Mouse (Mus musculus): ENCODE measurements around the gene Ncoa7. TPM values are rescaled to one million over a fixed set of nuclear protein-coding genes. Genes with fewer than 3 reads are reported as not detected.
"Not testable (repeated sequence)": the region's sequence is repeated elsewhere in the genome, so short reads cannot be mapped to it uniquely, and the experiment has no call there.

Ncoa7 gene
- polyA plus RNA-seq, 1 experiment = 2.7 TPM

DNA sequence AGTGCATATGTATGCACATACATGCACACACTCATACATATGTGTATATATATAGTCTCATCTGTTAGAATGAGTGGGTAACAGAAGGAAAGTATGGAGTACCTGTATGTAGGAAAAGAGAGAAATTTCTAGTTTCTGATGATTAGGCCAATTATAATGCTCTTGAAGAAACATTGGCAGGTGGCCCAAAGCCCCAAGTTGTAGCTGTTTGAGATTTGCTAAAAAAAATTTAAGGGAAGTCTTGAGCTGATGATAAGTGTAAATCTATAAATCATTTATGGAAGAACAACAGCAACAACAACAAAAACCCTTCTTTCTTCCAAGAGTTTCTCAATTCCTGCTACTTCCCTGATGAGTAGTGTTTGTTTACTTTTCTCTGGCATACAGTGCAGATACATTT is 173.1 kb downstream of the Ncoa7 start:
- TF ChIP-seq SRF (IDR thresholded peaks at IDR 0.05; ENCODE audit: control insufficient read depth, insufficient read length, low read depth) (no peak), POLR2AphosphoS2 (IDR thresholded peaks at IDR 0.05; ENCODE audit: insufficient read length, low read depth) (no peak), E2F4 (IDR thresholded peaks at IDR 0.05; ENCODE audit: insufficient read depth) (no peak), MAX (IDR thresholded peaks at IDR 0.05; ENCODE audit: low read depth) (no peak), MYOG (IDR thresholded peaks at IDR 0.05; ENCODE audit: control insufficient read depth in 1 of 3, insufficient read depth in 1 of 3, insufficient read length in 2 of 3, low read depth in 2 of 3) (no peak), USF1 (IDR thresholded peaks at IDR 0.05; ENCODE audit: low read depth) (no peak), TCF12 (IDR thresholded peaks at IDR 0.05; ENCODE audit: insufficient read depth, poor library complexity, severe bottlenecking) (no peak), REST (IDR thresholded peaks at IDR 0.05; ENCODE audit: insufficient read depth, insufficient read length) (no peak), POLR2A (IDR thresholded peaks at IDR 0.05; ENCODE audit: insufficient read length, low read depth) (no peak), MYOD1 (IDR thresholded peaks at IDR 0.05; ENCODE audit: control insufficient read depth in 1 of 3, insufficient read length in 2 of 3, low read depth in 2 of 3) (no peak), TCF3 (IDR thresholded peaks at IDR 0.05; ENCODE audit: insufficient read length, low read depth) (no peak), CEBPB (IDR thresholded peaks at IDR 0.05; ENCODE audit: insufficient read depth, poor library complexity, severe bottlenecking) (no peak)
- H3ac ChIP-seq (ENCODE audit: control insufficient read depth, insufficient read length) = no peak overlapping the region
- H3K4me3 ChIP-seq = no peak overlapping the region
- no peaks in the 10 kb centered on the region for H3K36me3 ChIP-seq (ENCODE audit: control insufficient read depth, insufficient read depth)
- no peaks in the 10 kb centered on the region for H3K27me3 ChIP-seq (ENCODE audit: control insufficient read depth, insufficient read depth, insufficient read length)
- H3K79me2 ChIP-seq (ENCODE audit: control insufficient read depth, insufficient read depth) = no peaks in the 10 kb centered on the region
- H3K4me2 ChIP-seq (ENCODE audit: low read depth) = no peak overlapping the region

DNA sequence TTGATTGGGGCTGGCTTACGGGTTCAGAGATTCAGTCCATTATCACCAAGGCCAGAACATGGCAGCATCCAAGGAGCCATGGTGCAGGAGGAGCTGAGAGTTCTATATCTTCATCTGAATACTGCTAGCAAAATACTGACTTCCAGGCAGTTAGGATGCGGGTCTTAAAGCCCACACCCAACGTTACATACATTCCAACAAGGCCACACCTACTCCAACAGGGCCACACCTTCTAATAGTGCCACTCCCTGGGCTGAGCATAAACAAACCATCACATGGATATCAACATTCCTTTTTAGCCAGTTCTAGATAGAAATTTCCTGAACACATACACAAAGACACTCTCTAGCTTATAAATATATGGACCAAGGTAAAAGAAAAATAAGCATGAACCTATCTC is 173.6 kb downstream of the Ncoa7 start, which contains the start of gene Hint3:
TSS of gene Hint3 (minus strand) at position 120 of the 400 bp plus-strand sequence.
- TF ChIP-seq REST (IDR thresholded peaks at IDR 0.05; ENCODE audit: insufficient read depth, insufficient read length) (no peak), MYOD1 (IDR thresholded peaks at IDR 0.05; ENCODE audit: control insufficient read depth in 1 of 3, insufficient read length in 2 of 3, low read depth in 2 of 3) (no peak), MAX (IDR thresholded peaks at IDR 0.05; ENCODE audit: low read depth) (no peak), TCF3 (IDR thresholded peaks at IDR 0.05; ENCODE audit: insufficient read length, low read depth) (no peak), CEBPB (IDR thresholded peaks at IDR 0.05; ENCODE audit: insufficient read depth, poor library complexity, severe bottlenecking) (no peak), TCF12 (IDR thresholded peaks at IDR 0.05; ENCODE audit: insufficient read depth, poor library complexity, severe bottlenecking) (no peak), MYOG (IDR thresholded peaks at IDR 0.05; ENCODE audit: control insufficient read depth in 1 of 3, insufficient read depth in 1 of 3, insufficient read length in 2 of 3, low read depth in 2 of 3) (no peak), USF1 (IDR thresholded peaks at IDR 0.05; ENCODE audit: low read depth) (no peak), SRF (IDR thresholded peaks at IDR 0.05; ENCODE audit: control insufficient read depth, insufficient read length, low read depth) (no peak), POLR2AphosphoS2 (IDR thresholded peaks at IDR 0.05; ENCODE audit: insufficient read length, low read depth) (no peak), POLR2A (IDR thresholded peaks at IDR 0.05; ENCODE audit: insufficient read length, low read depth) (no peak), E2F4 (IDR thresholded peaks at IDR 0.05; ENCODE audit: insufficient read depth) (no peak)
- H3ac ChIP-seq (ENCODE audit: control insufficient read depth, insufficient read length) = no peak within 1 kb of the TSS
- H3K79me2 ChIP-seq (ENCODE audit: control insufficient read depth, insufficient read depth) = no peaks in the 10 kb centered on the region
- H3K36me3 ChIP-seq (ENCODE audit: control insufficient read depth, insufficient read depth) = no peaks in the 10 kb centered on the region
- no peaks in the 10 kb centered on the region for H3K27me3 ChIP-seq (ENCODE audit: control insufficient read depth, insufficient read depth, insufficient read length)
- no peak within 1 kb of the TSS for H3K4me3 ChIP-seq
- no peak within 1 kb of the TSS for H3K4me2 ChIP-seq (ENCODE audit: low read depth)

DNA sequence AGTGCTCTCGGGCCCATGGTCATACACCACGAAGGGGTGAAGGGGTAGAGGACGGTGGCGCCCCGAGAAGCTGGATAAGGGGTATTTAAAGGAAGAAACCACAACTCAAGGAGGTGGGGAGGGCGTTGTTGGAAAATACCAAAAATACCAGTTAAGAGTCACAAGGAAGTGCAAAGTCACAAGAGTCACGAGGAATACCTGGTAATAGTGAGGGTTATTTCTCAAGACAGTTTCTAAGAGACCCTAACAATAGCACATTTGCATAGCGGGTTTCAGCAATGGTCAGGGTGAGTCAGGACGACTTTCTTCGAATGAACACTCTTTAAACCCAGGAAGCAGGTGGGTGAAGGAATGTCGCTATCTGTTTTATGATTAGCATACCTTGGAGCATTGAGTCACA is 174.7 kb downstream of the Ncoa7 start:
- not testable (repeated sequence) for H3ac ChIP-seq (ENCODE audit: control insufficient read depth, insufficient read length); H3K36me3 ChIP-seq (ENCODE audit: control insufficient read depth, insufficient read depth); H3K4me2 ChIP-seq (ENCODE audit: low read depth); H3K79me2 ChIP-seq (ENCODE audit: control insufficient read depth, insufficient read depth); H3K27me3 ChIP-seq (ENCODE audit: control insufficient read depth, insufficient read depth, insufficient read length); H3K4me3 ChIP-seq

DNA sequence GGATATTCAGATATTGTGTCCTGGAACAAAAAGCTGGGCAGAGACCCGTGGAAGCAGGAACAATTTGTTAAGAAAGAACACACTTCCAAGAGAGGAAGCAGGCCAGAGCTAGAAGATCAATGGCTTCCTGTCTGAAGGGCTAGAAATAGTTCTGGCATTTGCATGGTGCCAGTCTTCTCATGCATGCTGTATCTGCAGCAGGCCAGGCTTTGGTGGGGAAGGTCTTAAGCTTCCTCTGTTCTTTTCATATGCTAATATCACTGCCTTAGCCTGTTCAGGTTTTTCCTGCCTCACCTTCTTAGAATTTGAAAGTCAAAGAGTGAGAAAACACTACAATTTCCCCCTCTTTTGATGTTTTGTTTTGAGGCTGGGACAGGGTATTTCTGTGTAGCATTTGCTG is 175.6 kb downstream of the Ncoa7 start:
- H3K36me3 ChIP-seq (ENCODE audit: control insufficient read depth, insufficient read depth) = no peaks in the 10 kb centered on the region
- H3K4me3 ChIP-seq = no peak overlapping the region

More for the DNA sequence above, 175.6 kb downstream of the Ncoa7 start:
- Histone ChIP-seq H3K79me2 (ENCODE audit: control insufficient read depth, insufficient read depth) (no peaks in the 10 kb centered on the region), H3K27me3 (ENCODE audit: control insufficient read depth, insufficient read depth, insufficient read length) (no peaks in the 10 kb centered on the region), H3ac (ENCODE audit: control insufficient read depth, insufficient read length) (no peak overlapping the region), H3K4me2 (ENCODE audit: low read depth) (no peak overlapping the region)
- TF ChIP-seq REST (IDR thresholded peaks at IDR 0.05; ENCODE audit: insufficient read depth, insufficient read length) (no peak), POLR2A (IDR thresholded peaks at IDR 0.05; ENCODE audit: insufficient read length, low read depth) (no peak), MYOD1 (IDR thresholded peaks at IDR 0.05; ENCODE audit: control insufficient read depth in 1 of 3, insufficient read length in 2 of 3, low read depth in 2 of 3) (no peak), TCF12 (IDR thresholded peaks at IDR 0.05; ENCODE audit: insufficient read depth, poor library complexity, severe bottlenecking) (no peak), E2F4 (IDR thresholded peaks at IDR 0.05; ENCODE audit: insufficient read depth) (no peak), TCF3 (IDR thresholded peaks at IDR 0.05; ENCODE audit: insufficient read length, low read depth) (no peak), MYOG (IDR thresholded peaks at IDR 0.05; ENCODE audit: control insufficient read depth in 1 of 3, insufficient read depth in 1 of 3, insufficient read length in 2 of 3, low read depth in 2 of 3) (no peak), USF1 (IDR thresholded peaks at IDR 0.05; ENCODE audit: low read depth) (no peak), SRF (IDR thresholded peaks at IDR 0.05; ENCODE audit: control insufficient read depth, insufficient read length, low read depth) (no peak), POLR2AphosphoS2 (IDR thresholded peaks at IDR 0.05; ENCODE audit: insufficient read length, low read depth) (no peak), CEBPB (IDR thresholded peaks at IDR 0.05; ENCODE audit: insufficient read depth, poor library complexity, severe bottlenecking) (no peak), MAX (IDR thresholded peaks at IDR 0.05; ENCODE audit: low read depth) (no peak)

All from myocyte (in vitro differentiated cells).